Mouse (Mus musculus): ENCODE data around the gene Tmem206.

GRCm38 (mm10) chr1:191276181-191276580 lies 49.5 kb upstream of the Tmem206 start:
- TF ChIP-seq CTCF (IDR thresholded peaks at IDR 0.05; ENCODE audit: control insufficient read depth, insufficient read depth, insufficient replicate concordance, low read depth, low read length) (no peak), POLR2A (IDR thresholded peaks at IDR 0.05; ENCODE audit: control insufficient read depth, low read depth, low read length) (no peak)
